Mouse (Mus musculus): ENCODE data around the gene Ifna1. TPM values are rescaled to one million over a fixed set of nuclear protein-coding genes. Genes with fewer than 3 reads are reported as not detected.

Ifna1 gene
- polyA plus RNA-seq, 1 experiment from 2014 or later: not detected

DNA sequence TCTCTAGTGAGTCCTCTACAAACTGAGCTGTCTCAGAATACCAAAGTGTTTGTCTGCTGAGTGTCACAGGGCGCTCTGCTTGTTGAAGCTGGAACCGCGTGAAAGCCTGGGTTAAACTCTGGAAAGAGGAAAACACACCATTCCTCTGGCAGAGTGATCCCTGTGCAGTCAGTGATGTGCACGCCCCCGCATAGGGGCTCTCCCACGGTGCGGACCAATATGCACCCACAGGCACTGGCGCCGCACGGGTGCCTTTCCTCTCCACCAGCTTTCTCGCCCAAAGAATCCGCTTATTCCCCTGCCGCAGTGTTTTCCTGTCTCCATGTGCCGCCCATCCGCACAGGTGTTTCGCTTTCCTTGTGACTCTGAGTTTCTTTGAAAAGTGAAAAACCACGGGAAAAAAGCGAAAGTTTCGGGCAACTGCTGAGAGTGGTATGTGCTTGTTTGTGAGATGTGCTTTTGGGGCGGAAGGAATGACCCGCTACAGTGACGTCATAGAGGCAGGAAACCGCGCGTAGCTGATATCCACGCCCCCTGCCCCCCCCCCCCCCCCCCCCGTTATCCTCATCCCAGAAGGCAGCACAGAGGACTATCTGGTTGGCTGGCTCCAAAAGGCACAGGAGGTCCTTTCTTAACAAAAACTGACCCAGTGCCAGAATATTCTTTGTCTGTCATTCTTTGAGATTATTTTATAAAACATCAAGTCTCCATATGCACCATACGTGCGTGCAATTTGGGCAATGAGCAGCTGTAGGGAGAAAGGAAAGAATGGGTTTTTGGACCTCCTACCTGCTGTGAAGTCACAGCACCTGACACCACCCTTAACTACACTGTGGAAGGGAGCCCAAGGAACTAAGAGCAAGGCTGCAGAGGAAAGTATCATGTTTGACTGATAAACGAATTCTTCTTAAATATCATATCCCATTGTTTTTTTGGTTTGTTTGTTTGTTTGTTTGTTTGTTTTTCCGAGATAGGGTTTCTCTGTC, 18.3 kb downstream of the Ifna1 start:
- no peaks in the 10 kb centered on the region for H3K36me3 ChIP-seq (ENCODE audit: insufficient read depth, low read length)
- ATAC-seq (replicated peaks; ENCODE audit: low FRiP score, low read depth) (peak; percentile 52), DNase-seq (ENCODE audit: low spot score) (peak; percentile 50)
- H3K9me3 ChIP-seq (replicated peaks; ENCODE audit: low read length): no peaks in the 10 kb centered on the region
- peak overlapping the region; percentile 88 for H3K4me2 ChIP-seq (ENCODE audit: low read length)
- no peak overlapping the region for H3K27ac ChIP-seq
- H3K4me1 ChIP-seq (replicated peaks; ENCODE audit: insufficient read depth, low read length): no peaks in the 10 kb centered on the region
- H3K27me3 ChIP-seq (ENCODE audit: insufficient read depth, low read length): peaks cover 4% of the 10 kb centered on the region; the same call in 1 of the 2 replicates
- 8% methylated on average over 30 of the region's 31 CpGs for WGBS
- TF ChIP-seq CTCF (IDR thresholded peaks at IDR 0.05; ENCODE audit: low read depth): no peak
- H3K4me3 ChIP-seq (replicated peaks; ENCODE audit: low read depth, low read length): peak overlapping the region; percentile 55
- peak overlapping the region; percentile 58; the same call in 1 of the 2 replicates for H3K9ac ChIP-seq (ENCODE audit: low read depth, low read length)

GRCm38 (mm10) chr4:88872691-88873090, 22.8 kb downstream of the Ifna1 start:
- Histone ChIP-seq H3K9ac (ENCODE audit: low read depth, low read length) (no peak overlapping the region), H3K4me2 (ENCODE audit: low read length) (no peak overlapping the region), H3K36me3 (ENCODE audit: insufficient read depth, low read length) (no peaks in the 10 kb centered on the region), H3K4me3 (replicated peaks; ENCODE audit: low read depth, low read length) (no peak overlapping the region), H3K9me3 (replicated peaks; ENCODE audit: low read length) (no peaks in the 10 kb centered on the region), H3K27me3 (ENCODE audit: insufficient read depth, low read length) (no peaks in the 10 kb centered on the region), H3K4me1 (replicated peaks; ENCODE audit: insufficient read depth, low read length) (no peaks in the 10 kb centered on the region), H3K27ac (no peak overlapping the region)
- peak; percentile 67 for DNase-seq (ENCODE audit: low spot score)
- TF ChIP-seq CTCF (IDR thresholded peaks at IDR 0.05; ENCODE audit: low read depth): peak; percentile 79
- 0% methylated on average over 2 of the region's 2 CpGs for WGBS
- no peak for ATAC-seq (replicated peaks; ENCODE audit: low FRiP score, low read depth)

GRCm38 (mm10) chr4:88875435-88876095, 25.7 kb downstream of the Ifna1 start:
- H3K4me3 ChIP-seq (replicated peaks; ENCODE audit: low read depth, low read length): no peak overlapping the region
- no peaks in the 10 kb centered on the region for H3K4me1 ChIP-seq (replicated peaks; ENCODE audit: insufficient read depth, low read length)
- H3K36me3 ChIP-seq (ENCODE audit: insufficient read depth, low read length): no peaks in the 10 kb centered on the region
- no peak overlapping the region for H3K4me2 ChIP-seq (ENCODE audit: low read length)
- H3K9ac ChIP-seq (ENCODE audit: low read depth, low read length): no peak overlapping the region
- no peaks in the 10 kb centered on the region for H3K27me3 ChIP-seq (ENCODE audit: insufficient read depth, low read length)
- no peak overlapping the region for H3K27ac ChIP-seq
- no peaks in the 10 kb centered on the region for H3K9me3 ChIP-seq (replicated peaks; ENCODE audit: low read length)
- WGBS: 68% methylated on average over 4 of the region's 4 CpGs
- no peak for TF ChIP-seq CTCF (IDR thresholded peaks at IDR 0.05; ENCODE audit: low read depth)
- ATAC-seq (replicated peaks; ENCODE audit: low FRiP score, low read depth) (no peak), DNase-seq (ENCODE audit: low spot score) (no peak)

DNA sequence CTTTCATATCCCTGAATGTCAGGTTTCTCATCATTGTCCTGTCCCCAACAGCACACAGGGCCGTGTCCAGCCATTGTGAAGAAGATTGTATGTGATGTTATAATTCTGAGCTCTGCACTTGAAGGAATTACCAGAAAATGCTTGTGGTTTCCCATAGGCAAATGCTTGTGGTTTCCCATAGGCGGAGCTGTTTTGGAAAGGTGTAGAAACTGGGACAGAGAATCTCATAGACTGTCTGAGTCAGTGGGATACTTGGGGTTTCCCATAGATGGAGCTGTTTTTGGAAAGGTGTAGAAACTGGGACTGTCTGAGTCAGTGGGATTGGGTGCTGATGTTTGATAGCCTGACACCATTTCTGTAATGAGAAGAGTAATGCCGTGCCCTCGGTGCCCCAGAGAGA, 26.6 kb downstream of the Ifna1 start:
- Histone ChIP-seq H3K36me3 (ENCODE audit: insufficient read depth, low read length) (no peaks in the 10 kb centered on the region), H3K4me2 (ENCODE audit: low read length) (no peak overlapping the region), H3K9me3 (replicated peaks; ENCODE audit: low read length) (no peaks in the 10 kb centered on the region), H3K4me3 (replicated peaks; ENCODE audit: low read depth, low read length) (no peak overlapping the region), H3K4me1 (replicated peaks; ENCODE audit: insufficient read depth, low read length) (no peaks in the 10 kb centered on the region), H3K27ac (no peak overlapping the region), H3K27me3 (ENCODE audit: insufficient read depth, low read length) (no peaks in the 10 kb centered on the region), H3K9ac (ENCODE audit: low read depth, low read length) (no peak overlapping the region)
- no peak for DNase-seq (ENCODE audit: low spot score)
- no peak for ATAC-seq (replicated peaks; ENCODE audit: low FRiP score, low read depth)
- TF ChIP-seq CTCF (IDR thresholded peaks at IDR 0.05; ENCODE audit: low read depth): peak; percentile 14; the same call in 1 of the 2 replicates
- WGBS: 87% methylated on average over 4 of the region's 4 CpGs

DNA sequence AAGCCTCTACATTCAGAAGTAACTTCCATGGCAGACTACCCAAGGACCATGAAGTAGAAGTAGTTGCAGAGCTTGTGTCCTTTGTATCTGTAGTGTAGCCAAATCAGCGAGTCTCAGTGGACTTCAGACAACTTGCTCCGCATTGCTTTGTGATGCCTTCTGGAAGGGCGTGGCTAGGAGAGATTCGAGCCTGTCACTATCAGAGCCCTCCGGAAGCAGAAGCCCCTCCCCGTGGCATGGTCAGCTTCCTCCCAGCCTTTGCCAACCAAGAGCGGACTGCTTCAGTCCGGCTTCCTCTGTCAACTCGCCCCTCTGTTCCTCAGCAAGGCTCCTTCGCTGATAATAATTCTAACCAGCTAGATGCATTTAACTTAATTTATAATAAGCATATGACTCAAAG, 28.4 kb downstream of the Ifna1 start:
- no peaks in the 10 kb centered on the region for H3K9me3 ChIP-seq (replicated peaks; ENCODE audit: low read length)
- DNase-seq (ENCODE audit: low spot score) (no peak), ATAC-seq (replicated peaks; ENCODE audit: low FRiP score, low read depth) (peak; percentile 79)
- no peak overlapping the region for H3K4me2 ChIP-seq (ENCODE audit: low read length)
- no peak overlapping the region for H3K4me3 ChIP-seq (replicated peaks; ENCODE audit: low read depth, low read length)
- H3K9ac ChIP-seq (ENCODE audit: low read depth, low read length): no peak overlapping the region
- WGBS: 42% methylated on average over 10 of the region's 10 CpGs
- H3K27ac ChIP-seq: no peak overlapping the region
- no peaks in the 10 kb centered on the region for H3K4me1 ChIP-seq (replicated peaks; ENCODE audit: insufficient read depth, low read length)
- no peak for TF ChIP-seq CTCF (IDR thresholded peaks at IDR 0.05; ENCODE audit: low read depth)
- H3K27me3 ChIP-seq (ENCODE audit: insufficient read depth, low read length): no peaks in the 10 kb centered on the region
- no peaks in the 10 kb centered on the region for H3K36me3 ChIP-seq (ENCODE audit: insufficient read depth, low read length)

- H3K4me1 ChIP-seq (replicated peaks; ENCODE audit: insufficient read depth, low read length): no peaks in the 10 kb centered on the region
- no peak for TF ChIP-seq CTCF (IDR thresholded peaks at IDR 0.05; ENCODE audit: low read depth)
- H3K4me3 ChIP-seq (replicated peaks; ENCODE audit: low read depth, low read length): no peak overlapping the region
- H3K9me3 ChIP-seq (replicated peaks; ENCODE audit: low read length): no peaks in the 10 kb centered on the region
- H3K27me3 ChIP-seq (ENCODE audit: insufficient read depth, low read length): no peaks in the 10 kb centered on the region
- H3K27ac ChIP-seq: no peak overlapping the region
- H3K36me3 ChIP-seq (ENCODE audit: insufficient read depth, low read length): no peaks in the 10 kb centered on the region
- DNase-seq (ENCODE audit: low spot score) (no peak), ATAC-seq (replicated peaks; ENCODE audit: low FRiP score, low read depth) (no peak)
- H3K4me2 ChIP-seq (ENCODE audit: low read length): no peak overlapping the region
- 64% methylated on average over 4 of the region's 4 CpGs for WGBS
- H3K9ac ChIP-seq (ENCODE audit: low read depth, low read length): no peak overlapping the region
Observed at GRCm38 (mm10) chr4:88878772-88879171, 28.9 kb downstream of the Ifna1 start.

All from kidney, postnatal 0 days (tissue).